Comparison of ENCODE assay signal across 9 mouse cellular contexts in genomic region chr4:57866088-57866487, GRCm38 (mm10). TPM values are rescaled to one million over a fixed set of nuclear protein-coding genes. Genes with fewer than 3 reads are reported as not detected.
A peak's percentile ranks its signal among the peaks of the same experiment; 100 is the strongest.
DNase-seq lines count a peak whose midpoint lies in the region; ATAC-seq lines count a peak whose summit lies in the region.
"Had no signal": no experiment of that assay in that cellular context is flagged by ENCODE, and none has a peak within 500 bp of the region (broad histone marks: within the 10 kb centered on the region; RNA-seq: fewer than 3 reads in every experiment).

No protein-coding gene starts in this region.

- peak; percentile 51 for DNase-seq in embryo, embryonic 10 days (ENCODE audit: low spot score)
- no peak for DNase-seq in embryo, embryonic 9.5 days (ENCODE audit: extremely low spot score)
- peak; percentile 38 for DNase-seq in 416B (ENCODE audit: low read depth)
- DNase-seq in kidney, adult 9 months: peak; percentile 63
- no peak for DNase-seq in cerebellum, adult 9-10 months
- DNase-seq in urinary bladder, postnatal 25 days (ENCODE audit: low spot score): no peak
- DNase-seq in layer of hippocampus, adult 18-20 months (ENCODE audit: low spot score in 2 of 2): no peak
- DNase-seq: cerebellum, adult 11 months had no signal

- peaks cover 19% of the 10 kb centered on the region for H3K4me1 ChIP-seq in embryonic facial prominence, embryonic 15.5 days

- H3K36me3 ChIP-seq in embryonic facial prominence, embryonic 15.5 days: no peaks in the 10 kb centered on the region

- H3K9ac ChIP-seq in embryonic facial prominence, embryonic 15.5 days: no peak overlapping the region

- no peak overlapping the region for H3K4me3 ChIP-seq in embryonic facial prominence, embryonic 15.5 days (replicated peaks)

- peak overlapping the region; percentile 41; the same call in 1 of the 2 replicates for H3K27ac ChIP-seq in embryonic facial prominence, embryonic 15.5 days (replicated peaks)

- WGBS in embryonic facial prominence, embryonic 15.5 days: 11% methylated on average over 2 of the region's 2 CpGs

- ATAC-seq in embryonic facial prominence, embryonic 15.5 days (ENCODE audit: insufficient number of reproducible peaks, low FRiP score, low TSS enrichment, low read depth): no peak

- H3K27me3 ChIP-seq in embryonic facial prominence, embryonic 15.5 days: no peaks in the 10 kb centered on the region

- no peak overlapping the region for H3K4me2 ChIP-seq in embryonic facial prominence, embryonic 15.5 days (replicated peaks)

- no peaks in the 10 kb centered on the region for H3K9me3 ChIP-seq in embryonic facial prominence, embryonic 15.5 days (replicated peaks)

RNA-seq across cellular contexts. Expression of gene D630039A03Rik, which starts 50.0 kb away (rescaled TPM):
- polyA plus RNA-seq in embryonic facial prominence, embryonic 15.5 days (2015; fragmentation: Nextera tagmentation; extraction: Ambion mirVana): 0.31 and 0.41 TPM in 2 replicates
- total RNA-seq in layer of hippocampus, adult 18-20 months (2021): under 1 TPM; 0.25 to 0.33 TPM

Comparison
In these comparisons a context has a peak if more than half of its experiments do, and no peak if none do; other contexts are left out.
1. DNase-seq: peak in embryo, embryonic 10 days (single experiment), 416B (single experiment) and kidney, adult 9 months (single experiment); none in embryo, embryonic 9.5 days (single experiment), cerebellum, adult 9-10 months (single experiment), urinary bladder, postnatal 25 days (single experiment) and layer of hippocampus, adult 18-20 months (0 of 2).